Mouse (Mus musculus): ENCODE data around the gene F830045P16Rik. TPM values are rescaled to one million over a fixed set of nuclear protein-coding genes. Genes with fewer than 3 reads are reported as not detected.
"Not testable (repeated sequence)": the region's sequence is repeated elsewhere in the genome, so short reads cannot be mapped to it uniquely, and the experiment has no call there.

F830045P16Rik gene
- polyA plus RNA-seq, 1 experiment from 2014 or later: not detected

DNA sequence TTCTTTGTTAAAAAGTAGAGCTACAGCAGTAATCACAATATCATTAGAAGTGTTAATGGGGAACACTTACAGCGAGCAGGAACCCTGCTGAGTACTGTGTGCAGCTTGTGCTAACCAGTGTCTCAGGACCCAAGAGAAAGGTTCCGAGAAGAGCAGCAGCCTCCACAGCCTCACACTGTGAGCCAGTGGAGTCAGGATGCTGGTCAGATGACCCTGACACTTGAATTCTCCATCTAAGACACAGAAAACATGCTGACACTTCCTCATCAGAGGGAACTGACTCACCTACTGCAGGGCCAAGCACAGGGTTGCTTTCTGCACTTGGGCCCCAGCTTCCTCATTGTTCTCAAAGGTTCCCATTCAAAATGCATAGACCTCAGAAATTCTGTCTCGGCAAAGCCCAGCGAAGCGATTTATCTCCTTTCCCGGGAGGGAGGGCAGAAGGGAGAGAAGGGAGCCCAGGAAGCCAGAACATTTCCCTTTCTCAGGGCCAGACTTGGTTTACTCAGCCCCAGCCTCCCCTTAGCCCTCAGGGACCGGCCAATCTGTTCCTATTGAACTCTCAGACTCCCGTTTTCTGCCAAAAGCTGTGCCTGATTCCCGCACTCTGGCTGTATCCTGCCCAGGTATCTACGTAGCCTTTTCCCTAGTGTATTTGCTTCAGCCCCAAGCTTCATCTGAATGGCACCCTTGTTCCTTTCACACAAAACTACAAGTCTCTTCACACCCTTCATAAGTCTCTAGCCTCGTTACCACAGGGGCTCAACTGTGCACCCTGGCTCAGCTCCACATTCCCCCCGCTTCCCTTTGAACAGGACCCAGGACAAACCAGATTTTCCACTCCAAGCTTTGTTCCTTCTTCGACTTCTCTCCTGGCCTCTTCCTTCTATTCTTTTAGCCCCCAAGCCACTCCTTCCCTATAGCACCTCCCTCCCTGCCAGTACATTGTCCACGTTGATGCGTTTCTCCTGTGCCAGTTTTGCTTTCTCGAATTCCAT lies 21.2 kb downstream of the F830045P16Rik start:
- ATAC-seq: no peak
- no peak overlapping the region for H3K4me2 ChIP-seq (ENCODE audit: low read length)
- H3K27ac ChIP-seq (ENCODE audit: low read length): no peak overlapping the region
- no peaks in the 10 kb centered on the region for H3K9me3 ChIP-seq (ENCODE audit: control insufficient read depth, low read length)
- no peaks in the 10 kb centered on the region for H3K36me3 ChIP-seq (ENCODE audit: control insufficient read depth, insufficient read depth)
- no peak overlapping the region for H3K4me3 ChIP-seq (replicated peaks; ENCODE audit: low read length)
- H3K4me1 ChIP-seq (replicated peaks; ENCODE audit: control insufficient read depth, insufficient read depth, low read length): peaks cover 5% of the 10 kb centered on the region
- WGBS: 27% methylated on average over 16 of the region's 16 CpGs
- no peaks in the 10 kb centered on the region for H3K27me3 ChIP-seq (replicated peaks; ENCODE audit: control insufficient read depth, insufficient read depth, low read length)
- H3K9ac ChIP-seq (replicated peaks; ENCODE audit: low read depth, low read length): no peak overlapping the region

DNA sequence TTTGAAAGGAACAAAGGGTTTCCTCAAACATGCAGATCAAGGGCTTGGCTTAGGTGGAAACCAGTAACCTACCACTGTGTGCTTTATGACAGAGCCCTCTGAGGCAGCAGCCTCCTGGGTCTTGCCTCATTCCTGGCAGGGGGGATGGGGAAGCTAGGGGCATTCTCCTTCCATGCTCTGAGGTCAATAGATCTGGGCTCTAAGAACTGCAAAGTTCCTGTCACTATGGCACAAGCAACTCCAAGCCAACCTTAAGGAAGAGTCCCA lies 22.1 kb downstream of the F830045P16Rik start:
- Histone ChIP-seq H3K27ac (ENCODE audit: low read length) (no peak overlapping the region), H3K9me3 (ENCODE audit: control insufficient read depth, low read length) (no peaks in the 10 kb centered on the region), H3K9ac (replicated peaks; ENCODE audit: low read depth, low read length) (no peak overlapping the region), H3K4me2 (ENCODE audit: low read length) (no peak overlapping the region), H3K4me3 (replicated peaks; ENCODE audit: low read length) (no peak overlapping the region), H3K27me3 (replicated peaks; ENCODE audit: control insufficient read depth, insufficient read depth, low read length) (no peaks in the 10 kb centered on the region), H3K36me3 (ENCODE audit: control insufficient read depth, insufficient read depth) (no peaks in the 10 kb centered on the region), H3K4me1 (replicated peaks; ENCODE audit: control insufficient read depth, insufficient read depth, low read length) (peaks cover 5% of the 10 kb centered on the region)
- no peak for ATAC-seq

DNA sequence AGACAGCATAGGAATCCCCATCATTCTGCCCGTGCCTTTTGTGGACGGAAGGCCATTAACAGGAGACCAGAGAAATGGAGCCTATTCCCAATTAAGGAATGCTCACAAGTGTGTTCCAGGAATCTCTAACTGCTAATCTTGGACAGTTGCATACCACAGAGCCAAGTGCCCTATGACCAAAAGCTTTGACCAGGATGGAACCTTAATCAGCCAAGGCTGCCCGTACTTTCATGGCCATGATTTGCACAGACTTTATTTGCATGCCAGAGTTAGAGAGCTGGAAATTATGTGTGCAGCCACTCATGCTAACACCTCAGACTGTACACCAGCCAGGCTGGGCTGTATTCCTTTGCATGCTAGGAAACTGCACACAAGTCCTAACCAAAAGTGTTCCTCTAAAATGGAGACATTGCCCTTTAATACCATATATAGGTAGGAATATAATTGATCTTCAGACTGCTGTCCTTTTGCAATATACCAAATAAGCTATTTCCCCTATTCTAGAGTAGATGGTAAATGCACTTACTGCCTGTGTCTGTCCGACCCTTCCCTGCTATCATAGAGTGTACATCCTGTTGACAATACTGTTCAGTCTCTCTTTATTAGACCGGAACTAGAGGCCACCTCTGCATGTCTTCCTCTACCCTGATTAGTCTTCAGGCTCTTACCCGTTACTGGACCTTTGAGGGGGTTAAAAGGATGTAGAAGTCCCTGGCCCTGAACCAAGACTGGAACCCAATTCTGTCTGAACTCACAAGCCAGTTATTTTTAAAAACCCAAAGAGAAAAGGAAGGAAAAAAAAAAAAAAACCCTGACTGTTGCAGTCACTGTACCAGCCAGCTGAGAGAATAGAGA lies 22.6 kb downstream of the F830045P16Rik start:
- H3K4me3 ChIP-seq (replicated peaks; ENCODE audit: low read length): no peak overlapping the region
- no peak overlapping the region for H3K4me2 ChIP-seq (ENCODE audit: low read length)
- no peak for ATAC-seq
- H3K27ac ChIP-seq (ENCODE audit: low read length): no peak overlapping the region
- H3K4me1 ChIP-seq (replicated peaks; ENCODE audit: control insufficient read depth, insufficient read depth, low read length): peaks cover 5% of the 10 kb centered on the region
- H3K9me3 ChIP-seq (ENCODE audit: control insufficient read depth, low read length): no peaks in the 10 kb centered on the region
- no peaks in the 10 kb centered on the region for H3K36me3 ChIP-seq (ENCODE audit: control insufficient read depth, insufficient read depth)
- 75% methylated on average over 6 of the region's 6 CpGs for WGBS
- no peaks in the 10 kb centered on the region for H3K27me3 ChIP-seq (replicated peaks; ENCODE audit: control insufficient read depth, insufficient read depth, low read length)
- no peak overlapping the region for H3K9ac ChIP-seq (replicated peaks; ENCODE audit: low read depth, low read length)

DNA sequence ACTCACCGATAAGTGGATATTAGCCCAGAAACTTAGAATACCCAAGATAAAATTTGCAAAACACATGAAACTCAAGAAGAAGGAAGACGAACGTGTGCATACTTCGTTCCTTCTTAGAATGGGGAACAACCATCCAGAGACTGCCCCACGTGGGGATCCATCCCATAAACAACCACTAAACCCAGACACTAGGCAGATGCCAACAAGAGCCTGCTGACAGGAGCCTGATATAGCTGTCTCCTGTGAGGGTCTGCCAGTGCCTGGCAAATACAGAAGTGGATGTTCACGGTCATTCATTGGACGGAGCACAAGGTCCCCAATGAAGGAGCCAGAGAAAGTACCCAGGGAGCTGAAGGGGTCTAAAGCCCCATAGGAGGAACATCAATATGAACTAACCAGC lies 24.3 kb downstream of the F830045P16Rik start:
- not testable (repeated sequence) for ATAC-seq; H3K9me3 ChIP-seq (ENCODE audit: control insufficient read depth, low read length); H3K27ac ChIP-seq (ENCODE audit: low read length); H3K27me3 ChIP-seq (replicated peaks; ENCODE audit: control insufficient read depth, insufficient read depth, low read length); H3K4me2 ChIP-seq (ENCODE audit: low read length); H3K9ac ChIP-seq (replicated peaks; ENCODE audit: low read depth, low read length); H3K4me1 ChIP-seq (replicated peaks; ENCODE audit: control insufficient read depth, insufficient read depth, low read length); H3K4me3 ChIP-seq (replicated peaks; ENCODE audit: low read length); H3K36me3 ChIP-seq (ENCODE audit: control insufficient read depth, insufficient read depth)
- WGBS: 94% methylated on average over 7 of the region's 7 CpGs

DNA sequence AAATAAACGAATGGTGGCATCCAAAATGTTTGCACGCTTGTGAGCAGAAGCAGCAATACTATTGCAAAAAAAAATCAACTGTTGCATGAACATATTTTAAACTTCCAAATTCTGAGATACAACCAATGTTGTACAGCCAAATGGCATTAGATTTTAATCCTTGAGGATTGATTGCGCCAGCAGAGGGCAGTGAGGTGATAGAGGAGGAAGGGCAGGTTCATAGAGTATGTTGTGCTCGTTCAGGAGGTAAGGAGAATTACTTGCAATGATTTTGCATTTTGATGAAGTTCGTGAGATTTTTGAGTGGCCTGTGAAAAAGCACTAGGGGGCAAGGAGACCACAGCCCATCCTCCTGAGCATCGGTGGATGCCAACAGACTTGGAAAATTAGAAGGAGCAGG lies 33.8 kb downstream of the F830045P16Rik start:
- H3K27ac ChIP-seq (ENCODE audit: low read length): no peak overlapping the region
- H3K4me2 ChIP-seq (ENCODE audit: low read length): no peak overlapping the region
- H3K4me3 ChIP-seq (replicated peaks; ENCODE audit: low read length): no peak overlapping the region
- no peaks in the 10 kb centered on the region for H3K9me3 ChIP-seq (ENCODE audit: control insufficient read depth, low read length)
- no peaks in the 10 kb centered on the region for H3K27me3 ChIP-seq (replicated peaks; ENCODE audit: control insufficient read depth, insufficient read depth, low read length)
- H3K9ac ChIP-seq (replicated peaks; ENCODE audit: low read depth, low read length): no peak overlapping the region
- WGBS: 19% methylated on average over 6 of the region's 6 CpGs
- H3K4me1 ChIP-seq (replicated peaks; ENCODE audit: control insufficient read depth, insufficient read depth, low read length): no peaks in the 10 kb centered on the region
- no peak for ATAC-seq
- H3K36me3 ChIP-seq (ENCODE audit: control insufficient read depth, insufficient read depth): no peaks in the 10 kb centered on the region

DNA sequence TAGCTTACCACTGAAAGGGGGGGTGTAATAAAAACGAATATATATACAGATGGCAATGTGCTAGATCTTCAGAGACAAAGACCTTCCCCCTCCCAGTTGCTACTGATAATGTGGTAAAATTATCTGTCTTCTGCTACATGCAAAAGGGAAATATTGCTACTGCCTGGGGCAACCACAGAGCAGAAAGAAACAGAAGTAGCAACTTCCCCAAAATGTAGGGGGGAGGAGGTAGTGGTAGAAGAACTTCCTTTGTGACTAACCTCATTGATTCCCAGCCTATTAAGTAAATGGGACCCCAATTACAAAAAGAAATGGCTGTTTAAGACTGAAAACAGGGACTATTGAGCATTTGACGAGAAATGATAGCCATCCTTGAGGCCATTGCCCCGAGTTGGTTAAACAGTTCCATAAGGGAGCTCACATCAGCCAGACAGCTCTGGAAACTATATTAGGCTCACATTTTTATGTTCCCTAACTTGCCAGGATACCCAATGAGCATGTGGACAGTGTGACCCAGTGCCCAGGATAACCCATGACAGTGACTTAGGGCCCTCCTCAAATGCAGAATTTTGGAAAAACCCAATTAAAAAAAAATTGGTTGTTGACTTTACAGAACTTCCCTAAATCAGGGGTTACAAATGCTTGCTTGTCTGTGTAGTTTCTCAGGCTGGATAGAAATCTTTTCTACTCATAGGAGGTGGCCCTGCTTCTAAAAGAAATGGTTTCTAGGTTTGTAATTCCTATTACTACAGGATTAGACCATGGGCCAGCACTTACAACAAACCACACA lies 46.7 kb downstream of the F830045P16Rik start:
- no peak for ATAC-seq
- WGBS: 65% methylated on average over 3 of the region's 3 CpGs

DNA sequence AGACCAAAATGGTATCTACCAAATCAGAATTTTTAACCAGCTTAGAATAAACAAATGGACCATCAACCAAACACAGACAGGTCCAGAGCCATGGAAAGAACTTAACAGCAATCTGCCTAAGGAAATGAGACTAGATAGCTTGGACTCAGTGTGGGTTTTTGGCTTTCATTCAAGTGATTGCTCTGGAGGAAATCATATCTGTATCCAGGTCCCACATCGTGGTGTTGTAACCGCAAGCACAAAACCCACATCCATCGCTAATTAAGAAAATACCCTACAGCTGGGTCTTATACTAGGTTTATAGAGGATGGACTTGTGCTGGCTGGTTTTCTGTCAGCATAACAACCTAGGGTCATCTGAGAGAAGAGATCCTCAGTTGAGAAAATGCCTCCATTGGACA lies 53.3 kb downstream of the F830045P16Rik start:
- ATAC-seq: no peak
- WGBS: 98% methylated on average over 3 of the region's 3 CpGs
- Histone ChIP-seq H3K4me3 (replicated peaks; ENCODE audit: low read length) (no peak overlapping the region), H3K4me2 (ENCODE audit: low read length) (no peak overlapping the region), H3K27me3 (replicated peaks; ENCODE audit: control insufficient read depth, insufficient read depth, low read length) (no peaks in the 10 kb centered on the region), H3K36me3 (ENCODE audit: control insufficient read depth, insufficient read depth) (no peaks in the 10 kb centered on the region), H3K4me1 (replicated peaks; ENCODE audit: control insufficient read depth, insufficient read depth, low read length) (no peaks in the 10 kb centered on the region), H3K9ac (replicated peaks; ENCODE audit: low read depth, low read length) (no peak overlapping the region), H3K9me3 (ENCODE audit: control insufficient read depth, low read length) (no peaks in the 10 kb centered on the region), H3K27ac (ENCODE audit: low read length) (no peak overlapping the region)

More for the DNA sequence above, 46.7 kb downstream of the F830045P16Rik start:
- no peaks in the 10 kb centered on the region for H3K36me3 ChIP-seq (ENCODE audit: control insufficient read depth, insufficient read depth)
- no peaks in the 10 kb centered on the region for H3K4me1 ChIP-seq (replicated peaks; ENCODE audit: control insufficient read depth, insufficient read depth, low read length)
- no peak overlapping the region for H3K27ac ChIP-seq (ENCODE audit: low read length)
- no peaks in the 10 kb centered on the region for H3K27me3 ChIP-seq (replicated peaks; ENCODE audit: control insufficient read depth, insufficient read depth, low read length)
- H3K4me2 ChIP-seq (ENCODE audit: low read length): no peak overlapping the region
- H3K9ac ChIP-seq (replicated peaks; ENCODE audit: low read depth, low read length): no peak overlapping the region
- H3K4me3 ChIP-seq (replicated peaks; ENCODE audit: low read length): no peak overlapping the region
- no peaks in the 10 kb centered on the region for H3K9me3 ChIP-seq (ENCODE audit: control insufficient read depth, low read length)

DNA sequence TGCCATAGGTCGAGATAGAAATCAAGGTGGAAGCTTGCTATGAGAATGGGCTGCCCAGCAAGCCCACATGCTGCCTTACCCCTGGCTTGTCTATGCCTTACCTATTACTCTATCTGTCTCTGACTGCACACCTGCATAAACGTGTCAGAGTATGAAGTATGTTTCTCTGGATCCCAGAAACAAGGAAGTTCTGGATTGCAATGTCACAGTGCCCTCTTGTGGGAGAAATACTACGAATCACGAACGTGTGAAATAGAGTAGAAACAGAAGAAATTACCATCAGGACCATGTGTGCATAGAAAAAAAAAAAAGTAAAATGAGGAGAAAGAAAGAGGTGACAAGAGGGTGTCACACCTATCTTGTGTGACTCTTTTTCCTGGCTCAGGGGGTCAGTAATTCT lies 64.5 kb downstream of the F830045P16Rik start:
- Histone ChIP-seq H3K27ac (ENCODE audit: low read length) (no peak overlapping the region), H3K4me2 (ENCODE audit: low read length) (no peak overlapping the region), H3K4me3 (replicated peaks; ENCODE audit: low read length) (no peak overlapping the region), H3K9ac (replicated peaks; ENCODE audit: low read depth, low read length) (no peak overlapping the region), H3K36me3 (ENCODE audit: control insufficient read depth, insufficient read depth) (no peaks in the 10 kb centered on the region), H3K27me3 (replicated peaks; ENCODE audit: control insufficient read depth, insufficient read depth, low read length) (no peaks in the 10 kb centered on the region), H3K4me1 (replicated peaks; ENCODE audit: control insufficient read depth, insufficient read depth, low read length) (no peaks in the 10 kb centered on the region), H3K9me3 (ENCODE audit: control insufficient read depth, low read length) (no peaks in the 10 kb centered on the region)
- 22% methylated on average over 5 of the region's 5 CpGs for WGBS
- no peak for ATAC-seq

DNA sequence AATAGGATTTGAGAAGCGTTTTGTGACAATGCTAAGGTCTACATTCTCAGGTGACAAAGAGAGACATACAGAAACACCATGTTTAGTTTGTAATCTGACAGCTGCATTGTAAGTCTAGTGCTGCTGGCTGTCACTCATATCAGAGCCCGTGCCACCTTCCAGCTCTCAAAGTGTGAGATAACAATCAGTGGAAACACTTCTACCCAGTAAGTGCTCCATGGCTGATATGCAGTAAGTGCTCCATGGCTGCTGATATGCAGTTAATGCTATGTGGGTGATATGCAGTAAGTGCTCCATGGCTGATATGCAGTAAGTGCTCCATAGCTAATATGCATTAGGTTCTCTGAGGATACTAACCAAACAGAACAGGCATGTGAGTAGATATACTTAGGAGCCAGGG lies 65.6 kb downstream of the F830045P16Rik start:
- no peaks in the 10 kb centered on the region for H3K9me3 ChIP-seq (ENCODE audit: control insufficient read depth, low read length)
- WGBS: 76% methylated on average over 2 of the region's 2 CpGs
- H3K4me1 ChIP-seq (replicated peaks; ENCODE audit: control insufficient read depth, insufficient read depth, low read length): no peaks in the 10 kb centered on the region
- H3K4me3 ChIP-seq (replicated peaks; ENCODE audit: low read length): no peak overlapping the region
- no peaks in the 10 kb centered on the region for H3K36me3 ChIP-seq (ENCODE audit: control insufficient read depth, insufficient read depth)
- H3K27me3 ChIP-seq (replicated peaks; ENCODE audit: control insufficient read depth, insufficient read depth, low read length): no peaks in the 10 kb centered on the region
- H3K27ac ChIP-seq (ENCODE audit: low read length): no peak overlapping the region
- ATAC-seq: no peak
- H3K4me2 ChIP-seq (ENCODE audit: low read length): no peak overlapping the region
- H3K9ac ChIP-seq (replicated peaks; ENCODE audit: low read depth, low read length): no peak overlapping the region
